Mouse (Mus musculus) hindbrain, embryonic 15.5 days (tissue): Measurements from ENCODE around the gene Dnm1l. TPM values are rescaled to one million over a fixed set of nuclear protein-coding genes. Genes with fewer than 3 reads are reported as not detected.
"Not testable (repeated sequence)": the region's sequence is repeated elsewhere in the genome, so short reads cannot be mapped to it uniquely, and the experiment has no call there.

Experiments used
- ATAC-seq: fragments of 200-750 bp; cut with Nextera tagmentation; 2 replicates; pipeline ENCODE4 v1.8.0; 2017; ENCODE audit warnings: low read depth, moderate number of reproducible peaks, moderate TSS enrichment; ENCODE audit not compliant: low FRiP score
- H3K27ac ChIP-seq: fragments of 300-500 bp; sonication (generic); replicated peaks from 2 replicates; pipeline ENCODE4 v1.5.1; 2015; ENCODE audit warnings: mild to moderate bottlenecking, inconsistent platforms
- H3K27me3 ChIP-seq: fragments of 300-500 bp; sonication (generic); 2 replicates; pipeline ENCODE4 v1.6.1; 2015; ENCODE audit warnings: control low read depth, inconsistent platforms
- H3K36me3 ChIP-seq: fragments of 300-500 bp; sonication (generic); 2 replicates; pipeline ENCODE4 v1.6.1; 2015; ENCODE audit warnings: control low read depth, inconsistent platforms
- H3K4me1 ChIP-seq: fragments of 300-500 bp; sonication (generic); replicated peaks from 2 replicates; pipeline ENCODE4 v1.6.1; 2015; ENCODE audit warnings: control low read depth, inconsistent platforms
- H3K4me2 ChIP-seq: fragments of 300-500 bp; sonication (generic); 2 replicates; pipeline ENCODE4 v1.6.1; 2015; ENCODE audit warnings: moderate library complexity, mild to moderate bottlenecking, inconsistent platforms
- H3K4me3 ChIP-seq: fragments of 300-500 bp; sonication (generic); 2 replicates; pipeline ENCODE4 v1.5.1; 2015; ENCODE audit warnings: mild to moderate bottlenecking, inconsistent platforms
- H3K9ac ChIP-seq: fragments of 300-500 bp; sonication (generic); 2 replicates; pipeline ENCODE4 v1.6.1; 2015; ENCODE audit warnings: inconsistent platforms
- H3K9me3 ChIP-seq: fragments of 300-500 bp; sonication (generic); 2 replicates; pipeline ENCODE4 v1.6.1; 2016; ENCODE audit warnings: control low read depth, inconsistent platforms
- WGBS: fragments of 180-500 bp; shearing (Covaris S2); methylation state at CpG from one replicate; pipeline ENCODE4 v1.1.7; 2015; 5-methylcytosine and 5-hydroxymethylcytosine counted together
- polyA plus RNA-seq: library from polyadenylated mRNA; unstranded; fragments of >200 nt; fragmentation: Nextera tagmentation; extraction: Ambion mirVana; gene quantifications from 2 replicates; pipeline ENCODE4 v1.2.1, GENCODE M21; 2015

Dnm1l gene
- 104 and 106 TPM in 2 replicates for polyA plus RNA-seq

GRCm38 (mm10) chr16:16358481-16359100 lies at the start of gene Dnm1l:
Gene Dnm1l, minus strand, starts transcription at chr16:16358959.
- Histone ChIP-seq H3K27me3 (no peaks in the 10 kb centered on the region), H3K9ac (peak within 1 kb of the TSS; percentile 78), H3K4me1 (peaks cover 19% of the 10 kb centered on the region), H3K9me3 (no peaks in the 10 kb centered on the region), H3K36me3 (no peaks in the 10 kb centered on the region), H3K27ac (peak within 1 kb of the TSS; percentile 89), H3K4me3 (peak within 1 kb of the TSS; percentile 67), H3K4me2 (peak within 1 kb of the TSS; percentile 67)
- WGBS = under 1% methylated on average over 55 of the region's 55 CpGs
- peak; percentile 99 for ATAC-seq

DNA sequence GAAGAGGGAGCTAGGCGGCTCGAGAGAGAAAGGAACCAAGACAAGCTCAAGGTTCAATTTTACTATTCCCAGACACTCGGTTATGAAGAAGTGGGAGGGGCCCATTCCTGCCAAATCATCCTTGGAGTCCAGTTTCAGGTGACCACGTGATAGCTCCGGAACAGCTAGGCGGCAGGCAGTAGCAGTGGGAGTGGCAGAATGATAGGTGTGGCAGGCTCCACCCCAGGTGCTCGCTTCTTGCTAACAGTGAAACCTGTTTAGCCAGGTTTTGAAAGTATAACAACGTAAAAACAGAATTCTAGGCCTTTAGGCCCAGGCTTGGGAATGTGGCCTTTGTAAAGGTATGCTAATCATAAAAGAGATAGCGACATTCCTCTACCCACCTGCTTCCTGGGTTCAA lies 8.5 kb upstream of the Dnm1l start:
- H3K9me3 ChIP-seq, H3K4me2 ChIP-seq, H3K27me3 ChIP-seq, H3K27ac ChIP-seq, H3K4me3 ChIP-seq, H3K9ac ChIP-seq, H3K4me1 ChIP-seq, H3K36me3 ChIP-seq, ATAC-seq: not testable (repeated sequence)
- 71% methylated on average over 9 of the region's 9 CpGs for WGBS

- H3K4me2 ChIP-seq = peak overlapping the region; percentile 67
- not testable (repeated sequence) for H3K9me3 ChIP-seq, H3K36me3 ChIP-seq, H3K9ac ChIP-seq, ATAC-seq, H3K27me3 ChIP-seq
- 58% methylated on average over 9 of the region's 9 CpGs for WGBS
- H3K4me1 ChIP-seq = peaks cover 19% of the 10 kb centered on the region
- H3K27ac ChIP-seq = peak overlapping the region; percentile 89; the same call in 1 of the 2 replicates
- H3K4me3 ChIP-seq = peak overlapping the region; percentile 67
Measured at GRCm38 (mm10) chr16:16359101-16359482, 333 bp upstream of the Dnm1l start.

- no peaks in the 10 kb centered on the region for H3K27me3 ChIP-seq
- peak overlapping the region; percentile 67 for H3K4me2 ChIP-seq
- no peak overlapping the region for H3K27ac ChIP-seq
- ATAC-seq = no peak
- H3K9ac ChIP-seq = peak overlapping the region; percentile 78
- 10% methylated on average over 6 of the region's 6 CpGs for WGBS
- no peaks in the 10 kb centered on the region for H3K9me3 ChIP-seq
- no peaks in the 10 kb centered on the region for H3K36me3 ChIP-seq
- peak overlapping the region; percentile 67 for H3K4me3 ChIP-seq
- peaks cover 19% of the 10 kb centered on the region for H3K4me1 ChIP-seq
Measured at GRCm38 (mm10) chr16:16357908-16358307, 851 bp downstream of the Dnm1l start.

- H3K9ac ChIP-seq = no peak overlapping the region
- no peaks in the 10 kb centered on the region for H3K9me3 ChIP-seq
- H3K4me2 ChIP-seq = no peak overlapping the region
- H3K4me3 ChIP-seq = no peak overlapping the region
- H3K4me1 ChIP-seq = no peaks in the 10 kb centered on the region
- ATAC-seq = no peak
- H3K36me3 ChIP-seq = peaks cover 6% of the 10 kb centered on the region; the same call in 1 of the 2 replicates
- H3K27me3 ChIP-seq = no peaks in the 10 kb centered on the region
- H3K27ac ChIP-seq = no peak overlapping the region
- 88% methylated on average over 5 of the region's 5 CpGs for WGBS
Measured at GRCm38 (mm10) chr16:16346420-16346819, 12.3 kb downstream of the Dnm1l start.

DNA sequence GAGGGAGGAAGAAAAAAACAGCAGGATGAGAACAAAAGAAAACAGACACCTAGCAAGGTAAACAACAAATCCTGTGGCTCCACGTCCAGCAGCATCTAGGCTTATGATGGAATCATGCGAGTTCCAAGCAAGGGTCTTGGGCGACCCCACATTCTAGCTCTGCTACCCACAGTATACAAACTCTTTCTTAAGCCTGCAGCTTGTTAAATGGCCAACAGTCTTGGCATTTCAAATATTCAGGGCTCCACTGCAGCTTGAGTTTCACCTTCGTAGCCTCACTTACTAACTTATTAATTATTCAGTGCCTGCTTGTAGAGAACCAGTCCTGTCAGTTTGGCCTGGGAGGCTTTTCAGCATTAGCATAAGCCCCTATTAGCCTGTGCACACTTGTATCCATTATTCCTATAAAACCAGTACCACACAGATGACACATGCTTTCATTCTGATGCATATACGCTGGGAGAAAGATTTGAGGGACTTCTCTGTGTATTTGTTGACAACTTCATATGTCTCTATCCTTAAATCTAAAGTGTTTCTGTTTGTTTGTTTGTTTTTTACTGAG lies 32.9 kb downstream of the Dnm1l start:
- Histone ChIP-seq H3K4me1 (no peaks in the 10 kb centered on the region), H3K4me3 (no peak overlapping the region), H3K9me3 (no peaks in the 10 kb centered on the region), H3K27ac (no peak overlapping the region), H3K4me2 (no peak overlapping the region), H3K9ac (no peak overlapping the region), H3K36me3 (peaks cover 52% of the 10 kb centered on the region), H3K27me3 (no peaks in the 10 kb centered on the region)
- WGBS = 85% methylated on average over 5 of the region's 5 CpGs
- no peak for ATAC-seq

DNA sequence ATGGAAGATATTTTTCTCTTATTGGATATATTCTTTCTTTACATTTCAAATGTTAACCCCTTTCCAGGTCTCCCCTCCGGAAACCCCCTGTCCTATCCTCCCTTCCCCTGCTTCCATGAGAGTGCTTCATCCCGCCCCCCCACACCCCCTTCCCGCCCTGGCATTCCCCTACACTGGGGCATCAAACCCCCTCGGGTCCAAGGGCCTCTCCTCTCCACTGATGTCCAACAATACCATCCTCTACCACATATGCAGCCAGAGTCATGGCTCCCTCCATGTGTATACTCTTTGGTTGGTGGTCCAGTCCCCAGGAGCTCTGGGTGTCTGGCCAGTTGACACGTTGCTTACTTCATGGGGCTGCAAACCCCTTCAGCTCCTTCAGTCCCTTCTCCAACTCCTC lies 47.4 kb downstream of the Dnm1l start:
- Histone ChIP-seq H3K9ac (no peak overlapping the region), H3K27ac (no peak overlapping the region), H3K36me3 (peaks cover 56% of the 10 kb centered on the region), H3K4me3 (no peak overlapping the region), H3K9me3 (no peaks in the 10 kb centered on the region), H3K4me2 (no peak overlapping the region), H3K27me3 (no peaks in the 10 kb centered on the region), H3K4me1 (no peaks in the 10 kb centered on the region)
- no peak for ATAC-seq
- 91% methylated on average over 5 of the region's 5 CpGs for WGBS

GRCm38 (mm10) chr16:16303888-16304287 lies 54.9 kb downstream of the Dnm1l start:
- Histone ChIP-seq H3K4me3 (peak overlapping the region; percentile 88), H3K27me3 (no peaks in the 10 kb centered on the region), H3K4me2 (peak overlapping the region; percentile 86), H3K27ac (peak overlapping the region; percentile 93; the same call in 1 of the 2 replicates), H3K9me3 (no peaks in the 10 kb centered on the region), H3K36me3 (peaks cover 19% of the 10 kb centered on the region), H3K9ac (peak overlapping the region; percentile 64), H3K4me1 (peaks cover 20% of the 10 kb centered on the region)
- ATAC-seq = no peak
- 21% methylated on average over 7 of the region's 7 CpGs for WGBS

DNA sequence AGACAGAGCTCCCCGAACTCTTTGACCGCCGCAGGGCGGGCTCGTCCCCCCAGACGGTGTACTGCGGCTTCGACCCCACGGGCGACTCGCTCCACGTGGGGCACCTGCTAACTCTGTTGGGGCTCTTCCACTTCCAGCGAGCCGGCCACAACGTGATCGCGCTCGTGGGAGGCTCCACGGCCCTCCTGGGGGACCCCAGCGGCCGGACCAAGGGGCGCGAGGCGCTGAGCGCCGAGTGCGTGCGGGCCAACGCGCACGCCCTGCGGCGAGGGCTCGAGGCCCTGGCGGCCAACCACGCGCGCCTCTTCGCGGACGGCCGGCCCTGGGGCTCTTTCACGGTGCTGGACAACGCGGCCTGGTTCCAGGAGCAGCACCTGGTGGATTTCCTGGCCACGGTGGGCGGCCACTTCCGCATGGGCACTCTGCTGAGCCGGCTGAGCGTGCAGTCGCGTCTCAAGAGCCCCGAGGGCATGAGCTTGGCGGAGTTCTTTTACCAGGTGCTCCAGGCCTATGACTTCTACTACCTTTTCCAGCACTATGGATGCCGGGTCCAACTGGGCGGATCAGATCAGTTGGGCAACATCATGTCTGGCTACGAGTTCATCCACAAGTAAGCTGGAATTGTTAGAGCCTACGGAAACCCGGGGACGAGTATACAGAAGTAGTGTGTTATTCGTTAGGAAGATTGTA lies 55.5 kb downstream of the Dnm1l start:
- peak; percentile 84 for ATAC-seq

GRCm38 (mm10) chr16:16302369-16303137 lies 56.2 kb downstream of the Dnm1l start, which contains the start of gene Yars2:
Gene Yars2, plus strand, starts transcription at chr16:16302965.
- peaks cover 20% of the 10 kb centered on the region for H3K4me1 ChIP-seq
- peak within 1 kb of the TSS; percentile 86 for H3K4me2 ChIP-seq
- H3K4me3 ChIP-seq = peak within 1 kb of the TSS; percentile 88
- ATAC-seq = peak; percentile 99
- no peaks in the 10 kb centered on the region for H3K9me3 ChIP-seq
- peak within 1 kb of the TSS; percentile 64 for H3K9ac ChIP-seq
- peak within 1 kb of the TSS; percentile 93 for H3K27ac ChIP-seq
- H3K36me3 ChIP-seq = peaks cover 14% of the 10 kb centered on the region
- under 1% methylated on average over 45 of the region's 50 CpGs for WGBS
- no peaks in the 10 kb centered on the region for H3K27me3 ChIP-seq

More for the DNA sequence above, 55.5 kb downstream of the Dnm1l start:
- no peaks in the 10 kb centered on the region for H3K27me3 ChIP-seq
- peak overlapping the region; percentile 64 for H3K9ac ChIP-seq
- H3K9me3 ChIP-seq = no peaks in the 10 kb centered on the region
- H3K27ac ChIP-seq = peak overlapping the region; percentile 93
- H3K4me3 ChIP-seq = peak overlapping the region; percentile 88
- WGBS = under 1% methylated on average over 49 of the region's 61 CpGs
- peaks cover 17% of the 10 kb centered on the region for H3K36me3 ChIP-seq
- H3K4me2 ChIP-seq = peak overlapping the region; percentile 86
- peaks cover 20% of the 10 kb centered on the region for H3K4me1 ChIP-seq

DNA sequence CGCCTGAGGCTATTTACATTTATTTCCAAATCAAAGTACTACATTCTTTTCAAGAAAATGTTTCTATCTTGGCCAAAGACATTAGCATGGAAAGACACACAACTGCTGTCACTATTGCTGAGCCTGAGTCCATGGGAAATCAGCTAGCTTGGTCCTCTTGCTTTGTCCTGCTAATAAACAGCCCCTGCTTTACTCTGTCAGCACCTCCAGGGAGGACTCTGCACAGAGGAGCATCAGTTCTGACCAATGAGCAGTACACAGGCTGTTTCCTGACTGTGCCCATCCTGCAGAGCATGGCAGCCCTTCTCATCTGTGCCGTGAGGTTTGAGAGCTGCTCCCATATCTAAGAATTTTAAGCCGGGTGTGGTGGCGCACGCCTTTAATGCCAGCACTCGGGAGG lies 85.0 kb downstream of the Dnm1l start:
- H3K4me2 ChIP-seq = no peak overlapping the region
- no peak overlapping the region for H3K9ac ChIP-seq
- ATAC-seq = no peak
- no peaks in the 10 kb centered on the region for H3K36me3 ChIP-seq
- WGBS = 88% methylated on average over 6 of the region's 6 CpGs
- no peaks in the 10 kb centered on the region for H3K9me3 ChIP-seq
- H3K27me3 ChIP-seq = no peaks in the 10 kb centered on the region
- no peak overlapping the region for H3K27ac ChIP-seq
- no peaks in the 10 kb centered on the region for H3K4me1 ChIP-seq
- no peak overlapping the region for H3K4me3 ChIP-seq
